Mouse (Mus musculus) right cerebral cortex, postnatal 10 days (tissue): ENCODE measurements around the gene Gm3047.
"Not testable (repeated sequence)": the region's sequence is repeated elsewhere in the genome, so short reads cannot be mapped to it uniquely, and the experiment has no call there.

Experiments
- DNase-seq, 2 experiments: peaks; one replicate each; pipeline ENCODE4 v3.0.0; 2021; ENCODE audit warnings: low spot score in 2 of 2

Gene Gm3047

DNA sequence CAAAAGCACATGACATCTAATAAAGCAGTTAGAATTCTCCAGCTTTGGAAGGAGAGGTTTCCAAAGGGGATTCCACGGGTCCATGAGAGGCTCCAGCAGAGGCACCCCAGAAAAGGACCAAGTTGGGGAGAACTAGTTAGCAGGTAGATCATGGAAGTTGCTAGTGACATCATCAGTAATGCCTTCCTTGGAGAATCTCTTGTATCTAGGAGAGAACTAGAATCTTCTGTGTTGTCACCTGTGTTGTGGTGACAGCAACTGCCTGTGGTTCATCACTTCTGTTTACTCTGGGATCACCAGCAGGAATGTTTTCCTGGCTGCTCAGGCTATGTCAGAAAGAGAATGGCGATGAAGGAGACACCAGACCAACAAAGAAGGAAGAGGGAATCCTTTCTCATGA is at the start of gene Gm3047:
Gm3047 (plus strand) TSS at position 301 of the 400 bp plus-strand sequence.
- DNase-seq: not testable (repeated sequence)
